Mouse (Mus musculus): ENCODE data around the gene Cryba4. TPM values are rescaled to one million over a fixed set of nuclear protein-coding genes. Genes with fewer than 3 reads are reported as not detected.
A peak's percentile ranks its signal among the peaks of the same experiment; 100 is the strongest.

Gene Cryba4
- polyA plus RNA-seq, 1 experiment from 2014 or later: 0.64 TPM

DNA sequence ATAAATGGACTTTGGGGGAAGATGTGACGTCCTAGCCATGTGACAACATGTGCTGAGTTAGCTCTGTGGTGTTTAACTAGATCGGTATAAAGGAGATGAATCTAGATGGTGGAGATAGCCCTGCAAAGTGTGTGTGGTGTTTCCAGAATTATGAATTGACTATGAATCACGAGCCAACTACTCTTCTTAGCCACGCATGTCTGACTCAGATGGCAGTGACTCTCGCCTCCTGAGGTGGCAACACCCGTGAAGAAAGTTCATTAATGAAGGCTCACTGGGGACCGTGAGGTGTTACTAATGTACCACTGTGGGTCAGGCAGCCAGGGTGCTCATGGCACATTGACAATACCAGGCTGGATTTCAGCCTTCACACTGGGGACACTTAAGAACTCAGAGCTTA, 11.8 kb upstream of the Cryba4 start:
- 79% methylated on average over 7 of the region's 7 CpGs for WGBS
- H3K4me2 ChIP-seq: no peak overlapping the region
- H3K9me3 ChIP-seq (replicated peaks): no peaks in the 10 kb centered on the region
- H3K4me3 ChIP-seq: no peak overlapping the region
- peaks cover 9% of the 10 kb centered on the region for H3K4me1 ChIP-seq (replicated peaks)
- H3K27me3 ChIP-seq (replicated peaks): peaks cover 72% of the 10 kb centered on the region
- no peak overlapping the region for H3K27ac ChIP-seq (ENCODE audit: poor library complexity, severe bottlenecking)
- no peaks in the 10 kb centered on the region for H3K36me3 ChIP-seq
- H3K9ac ChIP-seq: no peak overlapping the region
- ATAC-seq (ENCODE audit: insufficient number of reproducible peaks, low FRiP score): no peak

DNA sequence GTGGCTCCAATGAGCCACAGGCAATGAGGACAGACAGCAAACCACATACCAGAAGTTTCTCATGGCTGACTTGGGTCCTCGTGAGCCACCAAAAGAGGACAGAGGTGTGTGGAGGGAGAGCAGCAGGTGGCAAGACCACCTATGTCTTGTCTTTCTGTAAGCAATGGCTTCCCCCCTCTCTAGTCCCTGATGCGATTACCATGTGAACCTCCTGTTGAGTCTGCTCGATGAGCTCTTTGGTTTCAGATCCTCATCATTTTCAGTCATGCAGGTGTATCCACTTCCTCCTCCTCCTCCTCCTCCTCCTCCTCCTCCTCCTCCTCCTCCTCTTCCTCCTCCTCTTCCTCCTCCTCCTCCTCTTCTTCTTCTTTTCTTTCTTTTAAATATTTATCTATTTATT, 8.5 kb upstream of the Cryba4 start:
- H3K9me3 ChIP-seq (replicated peaks): no peaks in the 10 kb centered on the region
- no peaks in the 10 kb centered on the region for H3K36me3 ChIP-seq
- no peak for ATAC-seq (ENCODE audit: insufficient number of reproducible peaks, low FRiP score)
- 79% methylated on average over 3 of the region's 3 CpGs for WGBS
- no peak overlapping the region for H3K4me2 ChIP-seq
- H3K4me3 ChIP-seq: no peak overlapping the region
- no peak overlapping the region for H3K27ac ChIP-seq (ENCODE audit: poor library complexity, severe bottlenecking)
- H3K4me1 ChIP-seq (replicated peaks): peaks cover 5% of the 10 kb centered on the region
- peaks cover 54% of the 10 kb centered on the region for H3K27me3 ChIP-seq (replicated peaks)
- H3K9ac ChIP-seq: no peak overlapping the region

DNA sequence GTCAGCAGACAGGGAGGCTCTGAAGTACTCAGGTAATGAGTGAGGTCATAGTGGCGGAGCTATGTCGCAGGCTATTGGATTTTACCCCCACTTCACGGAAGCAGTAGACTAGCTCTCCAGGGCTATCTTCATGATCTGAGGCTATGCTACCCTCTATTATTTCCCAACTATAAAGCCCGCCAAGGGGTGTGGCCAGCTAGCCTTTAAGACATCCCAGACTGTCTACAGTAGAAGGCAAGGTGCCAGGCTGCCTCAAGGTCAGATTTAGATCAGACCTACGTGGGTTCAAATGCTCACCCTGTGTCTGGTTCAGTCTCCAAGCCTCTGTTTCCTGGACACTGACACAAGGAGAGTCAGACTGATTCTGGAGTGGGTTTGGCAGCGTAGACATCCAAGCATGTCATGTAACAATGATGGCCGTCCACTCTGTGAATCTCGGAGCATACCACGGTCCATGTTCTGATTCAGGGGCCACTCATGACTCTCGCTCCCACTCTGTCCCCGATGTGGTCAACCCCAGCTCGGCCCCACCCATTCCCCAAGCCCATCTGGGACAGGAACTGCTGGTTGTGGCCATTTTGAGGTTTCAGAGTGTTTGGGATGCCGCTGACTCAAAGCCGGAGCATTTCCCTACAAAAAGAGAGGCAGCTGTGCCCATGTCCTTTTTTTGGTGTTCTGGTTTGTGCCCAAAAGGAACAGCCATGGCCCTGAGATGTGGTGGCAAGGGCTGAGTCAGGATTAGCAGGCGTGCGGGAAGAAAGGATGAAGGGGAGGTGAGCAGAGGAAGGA, 7.7 kb upstream of the Cryba4 start:
- no peak for ATAC-seq (ENCODE audit: insufficient number of reproducible peaks, low FRiP score)
- 83% methylated on average over 16 of the region's 16 CpGs for WGBS

DNA sequence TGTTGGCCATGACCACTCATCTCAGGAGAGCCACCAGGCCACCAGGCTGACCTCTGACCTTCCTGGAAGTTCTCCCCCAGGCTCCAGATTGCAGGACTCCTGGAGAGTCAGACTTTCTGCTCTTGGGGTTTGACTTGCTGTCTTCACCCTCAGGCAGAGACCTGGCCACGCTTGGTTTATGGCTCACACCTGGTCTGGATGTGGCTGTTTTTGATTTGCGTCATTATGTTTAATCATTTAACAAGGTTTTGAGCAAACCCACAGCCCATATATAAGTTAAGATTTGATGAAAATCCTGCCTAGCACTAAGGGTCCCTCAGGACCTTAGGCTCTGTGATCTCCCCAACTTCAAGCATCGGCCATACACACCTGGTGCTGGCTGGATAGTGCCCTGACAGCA, 5.6 kb upstream of the Cryba4 start:
- H3K27me3 ChIP-seq (replicated peaks): peaks cover 50% of the 10 kb centered on the region
- H3K27ac ChIP-seq (ENCODE audit: poor library complexity, severe bottlenecking): no peak overlapping the region
- no peaks in the 10 kb centered on the region for H3K9me3 ChIP-seq (replicated peaks)
- no peak for ATAC-seq (ENCODE audit: insufficient number of reproducible peaks, low FRiP score)
- H3K36me3 ChIP-seq: no peaks in the 10 kb centered on the region
- H3K4me3 ChIP-seq: no peak overlapping the region
- 80% methylated on average over 3 of the region's 3 CpGs for WGBS
- no peak overlapping the region for H3K4me2 ChIP-seq
- H3K9ac ChIP-seq: no peak overlapping the region
- H3K4me1 ChIP-seq (replicated peaks): peaks cover 11% of the 10 kb centered on the region

More for the DNA sequence above, 7.7 kb upstream of the Cryba4 start:
- Histone ChIP-seq H3K4me1 (replicated peaks) (no peaks in the 10 kb centered on the region), H3K4me2 (no peak overlapping the region), H3K27me3 (replicated peaks) (peaks cover 54% of the 10 kb centered on the region), H3K9me3 (replicated peaks) (no peaks in the 10 kb centered on the region), H3K36me3 (no peaks in the 10 kb centered on the region), H3K9ac (no peak overlapping the region), H3K4me3 (no peak overlapping the region), H3K27ac (ENCODE audit: poor library complexity, severe bottlenecking) (no peak overlapping the region)

DNA sequence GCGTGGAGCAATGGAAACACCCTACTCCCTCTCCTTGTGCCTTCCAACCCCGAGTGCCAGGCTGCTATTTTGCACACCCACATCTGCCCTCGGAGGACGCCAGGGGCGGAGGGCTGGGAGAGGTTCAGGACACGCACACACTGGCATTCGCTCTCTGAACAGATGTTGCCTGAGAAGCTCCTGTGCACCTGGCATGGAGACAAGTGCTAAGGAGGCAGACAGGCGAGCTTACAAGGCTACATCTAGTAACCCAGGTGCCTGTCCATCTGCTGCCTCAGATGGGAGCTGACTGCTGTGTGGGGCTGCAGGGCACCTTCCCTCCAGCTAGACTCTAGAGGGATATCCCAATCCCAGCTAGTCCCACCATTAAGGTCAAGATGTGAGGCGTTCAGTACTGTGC, 4.1 kb upstream of the Cryba4 start:
- Histone ChIP-seq H3K36me3 (no peaks in the 10 kb centered on the region), H3K27me3 (replicated peaks) (peaks cover 47% of the 10 kb centered on the region), H3K4me2 (no peak overlapping the region), H3K27ac (ENCODE audit: poor library complexity, severe bottlenecking) (no peak overlapping the region), H3K4me1 (replicated peaks) (peaks cover 21% of the 10 kb centered on the region), H3K9ac (no peak overlapping the region), H3K4me3 (no peak overlapping the region), H3K9me3 (replicated peaks) (no peaks in the 10 kb centered on the region)
- no peak for ATAC-seq (ENCODE audit: insufficient number of reproducible peaks, low FRiP score)
- 72% methylated on average over 9 of the region's 9 CpGs for WGBS

DNA sequence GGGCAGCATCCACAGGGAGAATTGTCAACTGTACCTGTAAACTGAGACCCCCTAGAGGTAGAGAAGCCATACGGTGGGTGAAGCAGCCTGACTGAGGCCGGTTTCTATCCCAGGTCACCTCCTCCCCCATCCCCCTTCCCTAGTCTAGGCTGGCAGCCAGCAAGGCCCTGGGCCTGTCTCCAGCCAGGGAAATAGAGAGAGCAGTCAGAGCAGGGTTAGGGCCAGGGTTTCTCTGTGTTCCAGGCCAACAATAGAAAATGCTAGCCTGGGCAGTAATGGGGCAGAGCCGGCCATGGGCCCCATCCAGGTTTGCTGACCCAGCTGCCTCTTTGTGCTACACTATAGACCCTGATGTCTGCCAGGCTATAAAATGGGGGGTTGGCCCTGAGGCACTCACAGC, 3.1 kb upstream of the Cryba4 start, which contains the start of gene Crybb1:
TSS of gene Crybb1 (plus strand) at position 390 of the 400 bp plus-strand sequence.
- 53% methylated on average over 3 of the region's 3 CpGs for WGBS
- no peaks in the 10 kb centered on the region for H3K9me3 ChIP-seq (replicated peaks)
- no peak within 1 kb of the TSS for H3K9ac ChIP-seq
- peaks cover 21% of the 10 kb centered on the region for H3K4me1 ChIP-seq (replicated peaks)
- H3K27ac ChIP-seq (ENCODE audit: poor library complexity, severe bottlenecking): no peak within 1 kb of the TSS
- H3K27me3 ChIP-seq (replicated peaks): peaks cover 53% of the 10 kb centered on the region
- ATAC-seq (ENCODE audit: insufficient number of reproducible peaks, low FRiP score): 0 out of 2 replicates have a peak, but pooled peaks have one; percentile 29
- no peak within 1 kb of the TSS for H3K4me2 ChIP-seq
- H3K4me3 ChIP-seq: no peak within 1 kb of the TSS
- no peaks in the 10 kb centered on the region for H3K36me3 ChIP-seq

DNA sequence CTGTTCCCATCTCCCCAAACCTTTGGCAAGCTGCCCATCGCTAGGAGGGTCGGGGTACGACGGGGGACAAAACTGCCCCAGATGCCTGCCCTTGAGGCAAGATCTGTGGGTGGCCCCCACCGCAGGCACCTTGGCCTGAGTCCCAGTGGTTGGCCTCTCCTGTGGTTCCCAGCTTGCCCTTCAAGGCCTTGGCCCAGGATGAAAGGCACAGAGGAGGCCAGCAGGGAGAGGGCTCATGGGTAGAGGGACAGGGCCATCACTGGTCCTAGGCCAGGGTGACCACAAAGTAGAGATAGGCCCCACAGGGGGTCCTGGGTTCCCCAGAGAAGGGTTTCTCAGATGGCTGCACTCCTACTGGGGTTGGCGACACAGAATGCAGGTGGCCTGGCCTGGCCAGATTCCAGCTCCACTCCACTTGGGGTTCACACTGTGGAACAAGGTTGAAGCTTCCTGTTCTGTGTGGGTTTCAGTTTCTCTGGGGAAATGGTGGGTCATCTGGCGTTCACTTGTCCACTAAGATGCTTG, 2.0 kb upstream of the Cryba4 start:
- H3K4me3 ChIP-seq: no peak overlapping the region
- no peak overlapping the region for H3K4me2 ChIP-seq
- H3K27ac ChIP-seq (ENCODE audit: poor library complexity, severe bottlenecking): no peak overlapping the region
- H3K9ac ChIP-seq: no peak overlapping the region
- WGBS: 58% methylated on average over 7 of the region's 7 CpGs
- no peaks in the 10 kb centered on the region for H3K9me3 ChIP-seq (replicated peaks)
- no peaks in the 10 kb centered on the region for H3K36me3 ChIP-seq
- H3K4me1 ChIP-seq (replicated peaks): peaks cover 21% of the 10 kb centered on the region
- H3K27me3 ChIP-seq (replicated peaks): peaks cover 42% of the 10 kb centered on the region
- no peak for ATAC-seq (ENCODE audit: insufficient number of reproducible peaks, low FRiP score)

DNA sequence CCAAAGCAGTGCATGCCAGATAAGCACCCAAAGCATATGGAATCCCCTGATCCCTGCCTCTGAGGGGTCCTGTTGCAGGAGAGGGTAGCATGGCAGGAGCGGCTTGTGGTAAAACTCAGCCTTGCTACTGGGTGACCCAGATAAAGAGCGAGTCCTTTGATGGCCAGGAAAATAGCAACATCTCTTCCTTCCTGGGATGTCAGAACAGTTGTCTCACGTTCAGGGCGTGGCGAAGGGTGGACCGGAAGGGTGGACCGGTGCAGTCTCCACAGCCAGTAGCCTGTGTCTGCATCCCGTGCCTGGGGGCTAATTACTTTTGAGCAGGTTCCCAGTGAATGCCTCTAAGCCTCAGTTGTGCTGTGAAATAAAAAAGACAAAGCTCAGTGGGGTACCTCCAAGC, 851 bp upstream of the Cryba4 start:
- no peaks in the 10 kb centered on the region for H3K9me3 ChIP-seq (replicated peaks)
- no peaks in the 10 kb centered on the region for H3K36me3 ChIP-seq
- H3K4me2 ChIP-seq: no peak overlapping the region
- peaks cover 45% of the 10 kb centered on the region for H3K27me3 ChIP-seq (replicated peaks)
- no peak overlapping the region for H3K9ac ChIP-seq
- WGBS: 44% methylated on average over 8 of the region's 8 CpGs
- no peak overlapping the region for H3K4me3 ChIP-seq
- no peak for ATAC-seq (ENCODE audit: insufficient number of reproducible peaks, low FRiP score)
- H3K27ac ChIP-seq (ENCODE audit: poor library complexity, severe bottlenecking): no peak overlapping the region
- peaks cover 21% of the 10 kb centered on the region for H3K4me1 ChIP-seq (replicated peaks)

DNA sequence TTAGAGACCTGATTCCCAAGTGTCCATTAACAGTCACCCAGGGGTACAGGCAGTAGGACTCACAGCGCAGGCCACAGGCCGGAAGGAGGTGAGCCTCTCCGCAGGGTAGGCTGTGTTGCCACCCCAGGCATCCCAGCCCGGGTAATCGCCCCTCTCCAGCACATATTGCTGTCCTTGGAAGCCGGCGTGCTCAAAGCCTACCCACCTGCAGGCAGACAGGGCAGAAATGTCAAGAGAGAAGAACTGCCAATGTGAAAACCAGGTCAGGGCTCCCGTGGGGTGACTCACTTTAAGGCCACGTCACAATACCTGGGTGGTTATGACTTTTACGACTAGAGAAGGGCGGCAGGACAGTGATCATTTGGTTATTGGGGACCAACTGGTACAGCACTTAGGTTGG, 3.2 kb downstream of the Cryba4 start:
- no peaks in the 10 kb centered on the region for H3K36me3 ChIP-seq
- no peak overlapping the region for H3K4me3 ChIP-seq
- ATAC-seq (ENCODE audit: insufficient number of reproducible peaks, low FRiP score): no peak
- peaks cover 24% of the 10 kb centered on the region for H3K4me1 ChIP-seq (replicated peaks)
- H3K9ac ChIP-seq: no peak overlapping the region
- H3K9me3 ChIP-seq (replicated peaks): no peaks in the 10 kb centered on the region
- H3K27ac ChIP-seq (ENCODE audit: poor library complexity, severe bottlenecking): no peak overlapping the region
- H3K27me3 ChIP-seq (replicated peaks): peaks cover 52% of the 10 kb centered on the region
- 83% methylated on average over 11 of the region's 11 CpGs for WGBS
- H3K4me2 ChIP-seq: no peak overlapping the region

DNA sequence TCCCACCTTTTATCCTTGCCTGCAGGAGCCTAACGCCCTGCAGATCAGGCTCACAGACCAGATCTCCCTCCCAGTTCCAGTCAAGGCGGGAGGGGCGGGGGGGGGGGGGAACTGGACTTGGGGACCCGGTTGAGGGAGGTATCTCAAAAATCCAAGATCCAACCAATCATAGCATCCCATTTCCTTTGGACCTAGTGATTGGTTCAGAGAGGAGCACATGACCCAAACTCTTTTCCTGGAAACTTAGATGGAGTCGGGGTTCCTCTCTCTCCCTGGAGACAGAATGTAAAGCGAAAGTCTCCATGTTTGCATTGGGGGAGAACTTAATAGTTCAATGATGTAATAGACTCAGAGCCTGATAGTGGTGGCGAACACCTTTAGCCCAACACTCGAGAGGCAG, 4.9 kb downstream of the Cryba4 start:
- Histone ChIP-seq H3K27me3 (replicated peaks) (peaks cover 52% of the 10 kb centered on the region), H3K4me1 (replicated peaks) (peaks cover 13% of the 10 kb centered on the region)
- WGBS: 43% methylated on average over 8 of the region's 8 CpGs

DNA sequence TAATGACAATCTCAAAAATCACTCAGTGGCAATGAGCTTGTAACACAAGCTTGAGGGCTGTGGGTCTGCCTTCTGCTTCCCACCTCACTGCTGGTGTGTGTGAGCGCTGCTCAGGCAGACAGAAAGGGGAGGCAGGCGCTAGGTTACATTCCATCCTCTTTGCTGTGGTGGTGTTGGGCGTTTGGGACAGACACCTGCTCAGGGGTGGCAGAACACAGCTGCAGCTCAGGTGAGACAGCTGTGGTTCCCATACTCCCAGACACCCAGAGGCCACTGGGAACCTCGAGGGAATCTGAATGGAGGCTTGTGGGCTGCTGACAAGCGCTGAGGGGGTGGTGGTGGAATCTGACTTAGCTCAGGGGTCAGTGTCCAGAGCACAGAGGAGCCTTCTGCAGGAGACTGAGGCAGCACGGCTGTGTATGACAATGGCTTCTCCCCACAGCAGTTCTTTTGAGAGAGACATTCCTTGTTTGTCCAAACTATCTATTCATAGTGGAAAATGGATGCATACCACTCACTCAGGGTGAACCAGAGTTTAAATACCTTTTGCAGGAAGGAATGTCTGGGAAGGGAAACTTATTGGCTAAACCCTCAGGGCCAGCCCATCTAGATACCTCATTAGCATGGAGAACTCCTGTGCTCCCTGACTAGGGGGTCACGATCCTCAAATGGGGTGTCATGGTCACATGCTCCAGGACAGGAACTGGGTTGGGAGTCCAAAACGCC, 7.3 kb downstream of the Cryba4 start:
- peaks cover 40% of the 10 kb centered on the region for H3K27me3 ChIP-seq (replicated peaks)
- peaks cover 10% of the 10 kb centered on the region; the same call in 1 of the 2 replicates for H3K4me1 ChIP-seq (replicated peaks)
- 47% methylated on average over 8 of the region's 8 CpGs for WGBS
- peaks cover 3% of the 10 kb centered on the region; the same call in 1 of the 2 replicates for H3K9me3 ChIP-seq (replicated peaks)
- H3K9ac ChIP-seq: no peak overlapping the region
- no peak overlapping the region for H3K27ac ChIP-seq (ENCODE audit: poor library complexity, severe bottlenecking)
- H3K4me3 ChIP-seq: no peak overlapping the region
- H3K36me3 ChIP-seq: no peaks in the 10 kb centered on the region
- H3K4me2 ChIP-seq: no peak overlapping the region
- ATAC-seq (ENCODE audit: insufficient number of reproducible peaks, low FRiP score): no peak

More for the DNA sequence above, 4.9 kb downstream of the Cryba4 start:
- Histone ChIP-seq H3K9ac (no peak overlapping the region), H3K9me3 (replicated peaks) (peaks cover 3% of the 10 kb centered on the region; the same call in 1 of the 2 replicates), H3K4me3 (no peak overlapping the region), H3K27ac (ENCODE audit: poor library complexity, severe bottlenecking) (no peak overlapping the region), H3K4me2 (no peak overlapping the region), H3K36me3 (no peaks in the 10 kb centered on the region)
- ATAC-seq (ENCODE audit: insufficient number of reproducible peaks, low FRiP score): no peak
